Mouse (Mus musculus): ENCODE results near the gene Rassf8.

GRCm38 (mm10) chr6:145857428-145857827 is 110.9 kb downstream of the Rassf8 start:
- TF ChIP-seq CTCF (IDR thresholded peaks at IDR 0.05; ENCODE audit: extremely low read depth, insufficient read depth, insufficient read length, insufficient replicate concordance), result no peak
- TF ChIP-seq POLR2A (IDR thresholded peaks at IDR 0.05; ENCODE audit: low read depth, low read length), result no peak
